Mouse (Mus musculus): Measurements from ENCODE around the gene 4930469K13Rik. TPM values are rescaled to one million over a fixed set of nuclear protein-coding genes. Genes with fewer than 3 reads are reported as not detected.
"Not testable (repeated sequence)": the region's sequence is repeated elsewhere in the genome, so short reads cannot be mapped to it uniquely, and the experiment has no call there.

Gene 4930469K13Rik
- not detected in 2 replicates for polyA plus RNA-seq (2012; rRNA removed)

DNA sequence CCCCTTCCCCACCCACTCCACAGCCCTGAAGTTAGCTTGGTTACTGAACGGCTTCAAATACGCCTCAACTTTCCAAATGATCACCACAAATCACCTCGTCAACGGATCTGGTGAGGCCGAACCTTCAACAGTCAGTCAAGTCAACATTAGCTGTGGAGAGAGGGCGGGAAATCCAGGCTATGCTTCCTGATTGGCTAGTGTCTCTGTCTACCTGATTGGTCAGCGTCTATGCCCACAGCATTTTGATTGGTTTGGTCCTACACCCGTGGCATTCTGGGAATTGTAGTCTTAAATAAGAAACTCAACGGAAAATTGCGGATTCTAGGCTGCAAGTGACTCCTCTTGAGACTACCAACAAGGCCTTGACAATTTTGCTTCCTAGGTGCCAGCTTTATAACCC is at the start of gene 4930469K13Rik:
TSS of gene 4930469K13Rik (minus strand) at position 133 of the 400 bp plus-strand sequence.
- Histone ChIP-seq H3K4me3 (ENCODE audit: insufficient read depth, low read length) (no peak within 1 kb of the TSS), H3K4me1 (ENCODE audit: control insufficient read depth, insufficient read depth, low read length) (no peaks in the 10 kb centered on the region), H3K27ac (ENCODE audit: insufficient read depth, low read length) (no peak within 1 kb of the TSS)
- TF ChIP-seq POLR2A (IDR thresholded peaks at IDR 0.05; ENCODE audit: extremely low read depth, insufficient read depth, low read length) (no peak), CTCF (IDR thresholded peaks at IDR 0.05; ENCODE audit: extremely low read depth, insufficient read depth, low read length) (no peak)

DNA sequence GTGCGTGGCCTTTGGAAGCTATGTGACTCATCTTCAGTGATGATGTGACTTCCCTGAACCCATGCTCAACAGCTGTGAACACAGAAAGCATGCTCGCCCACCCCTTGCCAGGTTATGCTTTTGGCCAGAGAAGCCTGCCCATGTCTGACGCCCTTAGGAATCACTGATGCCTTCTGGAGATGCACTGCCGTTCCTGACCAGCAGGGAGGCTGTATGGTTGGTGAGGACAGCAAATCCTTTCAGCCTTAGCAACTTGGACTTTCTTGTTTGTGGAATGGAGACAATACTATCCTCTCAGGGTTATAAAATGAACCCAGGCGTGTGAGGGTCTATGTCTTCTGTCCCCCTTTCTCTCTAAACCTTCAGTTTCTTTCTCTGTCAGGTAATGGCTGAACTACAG is 48.6 kb upstream of the 4930469K13Rik start:
- Histone ChIP-seq H3K4me3 (ENCODE audit: insufficient read depth, low read length) (no peak overlapping the region), H3K27ac (ENCODE audit: insufficient read depth, low read length) (no peak overlapping the region), H3K4me1 (ENCODE audit: control insufficient read depth, insufficient read depth, low read length) (no peaks in the 10 kb centered on the region)
- TF ChIP-seq CTCF (IDR thresholded peaks at IDR 0.05; ENCODE audit: extremely low read depth, insufficient read depth, low read length), result peak; percentile 31
- TF ChIP-seq POLR2A (IDR thresholded peaks at IDR 0.05; ENCODE audit: extremely low read depth, insufficient read depth, low read length), result no peak

DNA sequence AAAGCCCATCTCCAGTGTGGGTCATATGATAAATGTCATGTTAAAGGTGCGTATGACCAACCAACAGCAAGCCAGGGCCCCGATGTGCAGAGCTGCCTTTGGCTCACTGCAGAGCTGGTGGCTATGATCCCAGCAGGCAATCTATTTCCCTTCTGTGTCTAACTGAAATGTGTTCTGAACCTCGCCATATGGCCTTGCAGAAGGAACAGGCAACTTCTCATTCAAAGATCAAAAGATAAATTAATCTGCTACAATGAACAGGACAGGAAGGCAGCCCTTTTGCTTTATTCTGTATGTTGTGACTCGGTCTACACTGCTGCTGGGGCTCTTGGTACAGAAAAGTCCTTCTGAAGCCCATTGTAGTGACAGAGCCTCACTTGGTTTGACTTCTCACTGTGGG is 46.1 kb upstream of the 4930469K13Rik start:
- TF ChIP-seq CTCF (IDR thresholded peaks at IDR 0.05; ENCODE audit: extremely low read depth, insufficient read depth, low read length) (no peak), POLR2A (IDR thresholded peaks at IDR 0.05; ENCODE audit: extremely low read depth, insufficient read depth, low read length) (no peak)
- Histone ChIP-seq H3K27ac (ENCODE audit: insufficient read depth, low read length) (no peak overlapping the region), H3K4me1 (ENCODE audit: control insufficient read depth, insufficient read depth, low read length) (no peaks in the 10 kb centered on the region), H3K4me3 (ENCODE audit: insufficient read depth, low read length) (no peak overlapping the region)

DNA sequence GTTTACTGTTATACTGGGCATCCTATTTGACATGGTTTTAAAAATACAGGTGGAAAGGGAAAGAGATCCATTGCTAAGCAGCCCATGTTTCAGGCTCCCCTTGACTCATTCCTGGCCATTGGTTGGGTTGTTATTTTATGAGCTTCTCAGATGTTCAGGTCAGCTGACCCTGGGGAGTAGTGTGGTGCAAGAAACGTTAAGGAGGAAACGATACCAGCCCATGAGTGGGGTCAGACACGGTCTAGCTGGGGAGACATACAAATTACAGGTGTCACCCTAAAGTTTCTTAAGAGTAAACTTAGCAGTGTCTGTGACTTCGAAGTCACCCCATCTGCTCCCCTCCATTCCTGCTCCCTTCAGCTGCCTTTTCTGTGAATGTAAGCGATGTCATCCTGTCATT is 45.6 kb upstream of the 4930469K13Rik start:
- TF ChIP-seq POLR2A (IDR thresholded peaks at IDR 0.05; ENCODE audit: extremely low read depth, insufficient read depth, low read length), result no peak
- no peak for TF ChIP-seq CTCF (IDR thresholded peaks at IDR 0.05; ENCODE audit: extremely low read depth, insufficient read depth, low read length)
- Histone ChIP-seq H3K27ac (ENCODE audit: insufficient read depth, low read length) (no peak overlapping the region), H3K4me3 (ENCODE audit: insufficient read depth, low read length) (no peak overlapping the region), H3K4me1 (ENCODE audit: control insufficient read depth, insufficient read depth, low read length) (no peaks in the 10 kb centered on the region)

DNA sequence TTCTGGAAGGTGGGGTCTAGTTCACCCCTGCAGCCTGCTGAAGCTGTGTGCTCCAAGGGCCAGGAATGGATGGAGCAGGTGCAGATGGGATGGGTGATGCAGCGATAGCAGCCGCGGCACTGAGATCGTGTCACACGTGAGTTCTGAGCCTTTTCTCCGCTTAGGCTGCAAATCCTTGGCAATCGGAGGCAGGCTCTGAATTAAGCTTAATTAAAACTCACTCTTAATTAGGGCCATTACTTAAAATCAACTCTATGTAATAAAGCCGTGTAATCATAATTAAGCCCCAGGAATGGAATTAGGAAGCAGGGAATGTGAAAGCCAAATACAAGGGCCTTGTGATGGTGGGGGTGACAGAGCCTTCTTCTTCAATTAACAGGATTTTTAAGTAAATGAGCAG is 40.9 kb upstream of the 4930469K13Rik start:
- Histone ChIP-seq H3K27ac (ENCODE audit: insufficient read depth, low read length) (no peak overlapping the region), H3K4me3 (ENCODE audit: insufficient read depth, low read length) (no peak overlapping the region)
- TF ChIP-seq POLR2A (IDR thresholded peaks at IDR 0.05; ENCODE audit: extremely low read depth, insufficient read depth, low read length), result no peak
- TF ChIP-seq CTCF (IDR thresholded peaks at IDR 0.05; ENCODE audit: extremely low read depth, insufficient read depth, low read length), result no peak

DNA sequence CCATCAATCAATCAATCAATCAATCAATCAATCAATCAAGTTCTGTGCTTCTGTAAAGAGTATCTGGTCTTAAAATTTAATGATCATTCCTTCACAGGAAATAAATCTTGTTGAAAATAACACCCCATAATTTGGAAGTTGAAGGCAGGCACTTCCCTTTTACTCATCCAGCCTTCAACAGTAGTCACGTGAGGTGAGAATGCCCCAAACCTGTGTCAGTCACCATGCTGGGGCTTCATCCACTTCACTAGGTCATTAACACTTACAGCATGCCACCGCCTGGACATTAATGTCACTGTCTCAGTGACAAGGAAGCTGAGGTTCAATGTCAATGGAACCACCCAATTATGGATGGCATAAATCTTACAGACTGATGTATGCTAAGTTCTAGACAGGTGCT is 30.1 kb upstream of the 4930469K13Rik start:
- TF ChIP-seq POLR2A (IDR thresholded peaks at IDR 0.05; ENCODE audit: extremely low read depth, insufficient read depth, low read length), result no peak
- no peak for TF ChIP-seq CTCF (IDR thresholded peaks at IDR 0.05; ENCODE audit: extremely low read depth, insufficient read depth, low read length)
- Histone ChIP-seq H3K4me1 (ENCODE audit: control insufficient read depth, insufficient read depth, low read length) (no peaks in the 10 kb centered on the region), H3K4me3 (ENCODE audit: insufficient read depth, low read length) (no peak overlapping the region), H3K27ac (ENCODE audit: insufficient read depth, low read length) (no peak overlapping the region)

More for the DNA sequence above, 40.9 kb upstream of the 4930469K13Rik start:
- no peaks in the 10 kb centered on the region for H3K4me1 ChIP-seq (ENCODE audit: control insufficient read depth, insufficient read depth, low read length)

DNA sequence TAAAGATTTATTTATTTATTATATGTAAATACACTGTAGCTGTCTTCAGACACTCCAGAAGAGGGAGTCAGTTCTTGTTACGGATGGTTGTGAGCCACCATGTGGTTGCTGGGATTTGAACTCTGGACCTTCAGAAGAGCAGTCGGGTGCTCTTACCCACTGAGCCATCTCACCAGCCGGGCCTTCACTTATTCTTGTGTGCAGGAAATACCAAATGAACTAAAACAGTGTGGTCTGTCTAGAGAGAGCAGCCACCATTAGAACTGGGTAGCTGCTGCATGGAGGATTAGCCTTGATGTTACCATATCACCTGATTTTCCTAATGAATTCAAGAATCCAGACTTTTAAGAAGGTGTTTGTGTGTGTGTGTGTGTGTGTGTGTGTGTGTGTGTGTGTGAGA is 27.4 kb upstream of the 4930469K13Rik start:
- not testable (repeated sequence) for H3K4me1 ChIP-seq (ENCODE audit: control insufficient read depth, insufficient read depth, low read length); H3K4me3 ChIP-seq (ENCODE audit: insufficient read depth, low read length); H3K27ac ChIP-seq (ENCODE audit: insufficient read depth, low read length)

DNA sequence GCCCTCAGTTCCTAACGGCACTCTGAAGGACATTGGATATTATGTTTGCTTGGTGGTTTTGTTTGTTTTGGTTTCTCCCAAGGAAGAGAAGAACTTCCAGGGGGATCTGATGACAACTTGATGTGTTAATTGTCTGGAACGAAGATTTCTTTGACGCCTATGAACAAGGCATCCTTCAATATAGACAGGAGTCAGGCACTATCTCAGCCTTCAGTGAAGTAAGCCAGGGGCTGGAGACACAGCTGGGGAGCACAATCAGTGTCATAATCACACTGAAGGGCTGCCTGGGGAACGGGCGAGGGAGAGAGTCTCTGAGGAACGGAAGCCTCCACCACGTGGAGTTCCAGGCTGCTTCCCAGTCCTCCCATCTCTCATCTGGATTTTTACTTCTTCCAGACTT is 26.5 kb upstream of the 4930469K13Rik start:
- TF ChIP-seq CTCF (IDR thresholded peaks at IDR 0.05; ENCODE audit: extremely low read depth, insufficient read depth, low read length) (no peak), POLR2A (IDR thresholded peaks at IDR 0.05; ENCODE audit: extremely low read depth, insufficient read depth, low read length) (no peak)
- H3K4me3 ChIP-seq (ENCODE audit: insufficient read depth, low read length), result no peak overlapping the region
- H3K27ac ChIP-seq (ENCODE audit: insufficient read depth, low read length), result no peak overlapping the region
- H3K4me1 ChIP-seq (ENCODE audit: control insufficient read depth, insufficient read depth, low read length), result no peaks in the 10 kb centered on the region

DNA sequence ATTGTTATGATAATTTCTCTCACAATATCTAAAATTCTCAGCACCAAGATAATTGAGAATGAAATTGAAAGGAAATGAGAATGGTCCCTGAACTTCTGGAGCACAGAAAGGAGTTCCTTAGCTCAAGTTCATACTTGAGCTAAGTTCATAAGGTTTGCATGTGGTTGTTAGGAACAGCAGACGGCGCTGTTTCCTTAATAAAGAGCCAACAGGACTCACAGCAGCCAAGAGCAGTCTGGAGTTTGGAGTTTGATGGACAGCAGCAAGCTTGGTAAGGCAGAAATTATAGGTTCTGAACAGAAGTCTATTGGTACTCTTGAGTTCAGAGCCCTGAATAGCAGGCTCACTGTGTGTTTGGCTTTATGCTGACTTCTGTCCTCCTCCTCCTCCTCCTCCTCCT is 24.8 kb upstream of the 4930469K13Rik start:
- Histone ChIP-seq H3K4me3 (ENCODE audit: insufficient read depth, low read length) (no peak overlapping the region), H3K4me1 (ENCODE audit: control insufficient read depth, insufficient read depth, low read length) (no peaks in the 10 kb centered on the region), H3K27ac (ENCODE audit: insufficient read depth, low read length) (no peak overlapping the region)
- TF ChIP-seq CTCF (IDR thresholded peaks at IDR 0.05; ENCODE audit: extremely low read depth, insufficient read depth, low read length) (peak; percentile 66), POLR2A (IDR thresholded peaks at IDR 0.05; ENCODE audit: extremely low read depth, insufficient read depth, low read length) (no peak)

DNA sequence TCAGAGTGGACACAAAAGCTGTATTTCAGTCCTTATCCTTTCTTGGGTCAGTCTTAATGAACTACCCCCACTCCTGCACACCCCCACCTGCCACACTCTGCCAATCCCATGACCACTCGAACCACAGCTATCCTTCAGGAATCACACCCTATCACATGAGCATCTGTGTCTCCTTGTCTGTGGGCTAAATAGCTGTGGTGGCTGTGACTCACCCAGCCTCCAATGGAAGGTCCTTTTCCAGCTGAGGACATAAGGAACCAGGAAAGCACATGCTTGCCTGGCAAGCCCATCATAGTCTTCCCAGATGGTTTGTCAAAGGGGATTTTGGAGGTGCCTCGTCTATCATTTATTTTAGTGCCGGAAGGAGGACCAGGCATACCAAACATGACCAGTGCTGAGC is 20.0 kb upstream of the 4930469K13Rik start:
- Histone ChIP-seq H3K27ac (ENCODE audit: insufficient read depth, low read length) (no peak overlapping the region), H3K4me1 (ENCODE audit: control insufficient read depth, insufficient read depth, low read length) (no peaks in the 10 kb centered on the region), H3K4me3 (ENCODE audit: insufficient read depth, low read length) (no peak overlapping the region)
- TF ChIP-seq POLR2A (IDR thresholded peaks at IDR 0.05; ENCODE audit: extremely low read depth, insufficient read depth, low read length), result no peak
- no peak for TF ChIP-seq CTCF (IDR thresholded peaks at IDR 0.05; ENCODE audit: extremely low read depth, insufficient read depth, low read length)

DNA sequence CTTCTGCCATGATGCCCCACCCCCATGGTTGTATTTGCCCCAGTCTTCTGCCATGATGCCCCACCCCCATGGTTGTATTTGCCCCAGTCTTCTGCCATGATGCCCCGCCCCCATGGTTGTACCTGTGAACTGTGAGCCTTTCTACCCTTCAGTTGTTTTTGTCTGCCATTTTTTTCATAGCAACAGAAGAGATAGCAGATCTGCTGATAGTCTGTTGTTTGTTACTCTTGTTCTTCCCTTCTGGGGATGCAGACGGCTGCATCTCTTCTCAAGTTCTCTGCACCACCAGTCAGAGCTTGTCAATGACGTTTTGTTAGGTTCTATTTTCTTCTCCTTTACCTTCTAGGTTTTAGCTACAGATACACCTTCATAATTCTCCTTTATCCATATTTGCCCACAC is 19.2 kb upstream of the 4930469K13Rik start:
- TF ChIP-seq POLR2A (IDR thresholded peaks at IDR 0.05; ENCODE audit: extremely low read depth, insufficient read depth, low read length) (no peak), CTCF (IDR thresholded peaks at IDR 0.05; ENCODE audit: extremely low read depth, insufficient read depth, low read length) (no peak)
- Histone ChIP-seq H3K4me1 (ENCODE audit: control insufficient read depth, insufficient read depth, low read length) (peaks cover 1% of the 10 kb centered on the region; the same call in 1 of the 2 replicates), H3K4me3 (ENCODE audit: insufficient read depth, low read length) (no peak overlapping the region), H3K27ac (ENCODE audit: insufficient read depth, low read length) (no peak overlapping the region)

All from cortical plate, adult 2 months (tissue).